Mouse (Mus musculus) spleen, postnatal 4 days (tissue): ENCODE measurements around the gene Mtx1.
A peak's percentile ranks its signal among the peaks of the same experiment; 100 is the strongest.
"Not testable (repeated sequence)": the region's sequence is repeated elsewhere in the genome, so short reads cannot be mapped to it uniquely, and the experiment has no call there.

ENCODE experiments used
- DNase-seq, 2 experiments: peaks; one replicate each; pipeline ENCODE4 v3.0.0; 2022; ENCODE audit warnings: low spot score in 2 of 2

Gene Mtx1

GRCm38 (mm10) chr3:89242331-89242895 lies 15.5 kb upstream of the Mtx1 start:
- peak; percentile 70 to 89 for DNase-seq

- peak in 1 of 2 experiments; percentile 60 for DNase-seq
Measured at GRCm38 (mm10) chr3:89238494-89238893, 11.6 kb upstream of the Mtx1 start.

GRCm38 (mm10) chr3:89237682-89238081 lies 10.8 kb upstream of the Mtx1 start:
- peak in 1 of 2 experiments; percentile 60 for DNase-seq

- DNase-seq, result no peak
Measured at GRCm38 (mm10) chr3:89236516-89236915, 9.6 kb upstream of the Mtx1 start.

GRCm38 (mm10) chr3:89233562-89234110 lies 6.7 kb upstream of the Mtx1 start:
- DNase-seq, result no peak

GRCm38 (mm10) chr3:89232614-89233013 lies 5.7 kb upstream of the Mtx1 start:
- DNase-seq, result no peak

- no peak for DNase-seq
Measured at GRCm38 (mm10) chr3:89231772-89232275, 4.9 kb upstream of the Mtx1 start.

- DNase-seq, result no peak
Measured at GRCm38 (mm10) chr3:89231345-89231744, 4.5 kb upstream of the Mtx1 start.

GRCm38 (mm10) chr3:89230561-89230960 lies 3.7 kb upstream of the Mtx1 start:
- DNase-seq, result no peak

GRCm38 (mm10) chr3:89229276-89229675 lies 2.4 kb upstream of the Mtx1 start:
- no peak for DNase-seq

- no peak for DNase-seq
Measured at GRCm38 (mm10) chr3:89228836-89229235, 1.9 kb upstream of the Mtx1 start, which contains the start of gene Muc1. Gene Muc1 (plus strand): TSS chr3:89229057.

GRCm38 (mm10) chr3:89228180-89228549 lies 1.3 kb upstream of the Mtx1 start:
- peak; percentile 85 to 95 for DNase-seq

GRCm38 (mm10) chr3:89227307-89228179 lies 655 bp upstream of the Mtx1 start:
- peak in 1 of 2 experiments; percentile 36 for DNase-seq

- DNase-seq, result no peak
Measured at GRCm38 (mm10) chr3:89226361-89226760, 527 bp downstream of the Mtx1 start.

GRCm38 (mm10) chr3:89225918-89226317 lies 970 bp downstream of the Mtx1 start:
- DNase-seq, result no peak

GRCm38 (mm10) chr3:89225321-89225815 lies 1.5 kb downstream of the Mtx1 start:
- no peak for DNase-seq

- no peak for DNase-seq
Measured at GRCm38 (mm10) chr3:89224796-89225195, 2.1 kb downstream of the Mtx1 start.

- no peak for DNase-seq
Measured at GRCm38 (mm10) chr3:89221167-89221566, 5.7 kb downstream of the Mtx1 start.

- no peak for DNase-seq
Measured at GRCm38 (mm10) chr3:89219546-89219945, 7.3 kb downstream of the Mtx1 start.

GRCm38 (mm10) chr3:89218271-89218670 lies 8.6 kb downstream of the Mtx1 start:
- no peak for DNase-seq

- not testable (repeated sequence) for DNase-seq
Measured at GRCm38 (mm10) chr3:89216407-89216806, 10.5 kb downstream of the Mtx1 start.

GRCm38 (mm10) chr3:89215853-89216252 lies 11.0 kb downstream of the Mtx1 start:
- peak; percentile 79 to 91 for DNase-seq
